Mouse (Mus musculus) hindbrain, embryonic 15.5 days (tissue): ENCODE results near the gene Glb1. TPM values are rescaled to one million over a fixed set of nuclear protein-coding genes. Genes with fewer than 3 reads are reported as not detected.

ENCODE experiments used
- ATAC-seq: fragments of 200-750 bp; cut with Nextera tagmentation; 2 replicates; pipeline ENCODE4 v1.8.0; 2017; ENCODE audit warnings: low read depth, moderate number of reproducible peaks, moderate TSS enrichment; ENCODE audit not compliant: low FRiP score
- H3K27ac ChIP-seq: fragments of 300-500 bp; sonication (generic); replicated peaks from 2 replicates; pipeline ENCODE4 v1.5.1; 2015; ENCODE audit warnings: mild to moderate bottlenecking, inconsistent platforms
- H3K27me3 ChIP-seq: fragments of 300-500 bp; sonication (generic); 2 replicates; pipeline ENCODE4 v1.6.1; 2015; ENCODE audit warnings: control low read depth, inconsistent platforms
- H3K36me3 ChIP-seq: fragments of 300-500 bp; sonication (generic); 2 replicates; pipeline ENCODE4 v1.6.1; 2015; ENCODE audit warnings: control low read depth, inconsistent platforms
- H3K4me1 ChIP-seq: fragments of 300-500 bp; sonication (generic); replicated peaks from 2 replicates; pipeline ENCODE4 v1.6.1; 2015; ENCODE audit warnings: control low read depth, inconsistent platforms
- H3K4me2 ChIP-seq: fragments of 300-500 bp; sonication (generic); 2 replicates; pipeline ENCODE4 v1.6.1; 2015; ENCODE audit warnings: moderate library complexity, mild to moderate bottlenecking, inconsistent platforms
- H3K4me3 ChIP-seq: fragments of 300-500 bp; sonication (generic); 2 replicates; pipeline ENCODE4 v1.5.1; 2015; ENCODE audit warnings: mild to moderate bottlenecking, inconsistent platforms
- H3K9ac ChIP-seq: fragments of 300-500 bp; sonication (generic); 2 replicates; pipeline ENCODE4 v1.6.1; 2015; ENCODE audit warnings: inconsistent platforms
- H3K9me3 ChIP-seq: fragments of 300-500 bp; sonication (generic); 2 replicates; pipeline ENCODE4 v1.6.1; 2016; ENCODE audit warnings: control low read depth, inconsistent platforms
- WGBS: fragments of 180-500 bp; shearing (Covaris S2); methylation state at CpG from one replicate; pipeline ENCODE4 v1.1.7; 2015; 5-methylcytosine and 5-hydroxymethylcytosine counted together
- polyA plus RNA-seq: library from polyadenylated mRNA; unstranded; fragments of >200 nt; fragmentation: Nextera tagmentation; extraction: Ambion mirVana; gene quantifications from 2 replicates; pipeline ENCODE4 v1.2.1, GENCODE M21; 2015

Gene Glb1
- polyA plus RNA-seq, 1 experiment from 2014 or later: 32.2 TPM

- H3K9me3 ChIP-seq: no peaks in the 10 kb centered on the region
- peak overlapping the region; percentile 67 for H3K9ac ChIP-seq
- peak overlapping the region; percentile 86 for H3K27ac ChIP-seq
- 2% methylated on average over 16 of the region's 16 CpGs for WGBS
- peaks cover 15% of the 10 kb centered on the region for H3K4me1 ChIP-seq
- peak overlapping the region; percentile 90 for H3K4me2 ChIP-seq
- peak overlapping the region; percentile 64 for H3K4me3 ChIP-seq
- ATAC-seq: no peak
- H3K36me3 ChIP-seq: peaks cover 16% of the 10 kb centered on the region
- H3K27me3 ChIP-seq: no peaks in the 10 kb centered on the region
These were observed 807 bp downstream of the Glb1 start for GRCm38 (mm10) chr9:114401685-114402080.

GRCm38 (mm10) chr9:114407676-114408075 lies 6.8 kb downstream of the Glb1 start:
- 83% methylated on average over 2 of the region's 2 CpGs for WGBS
- no peaks in the 10 kb centered on the region for H3K4me1 ChIP-seq
- peaks cover 27% of the 10 kb centered on the region for H3K36me3 ChIP-seq
- ATAC-seq: no peak
- no peak overlapping the region for H3K4me3 ChIP-seq
- no peaks in the 10 kb centered on the region for H3K9me3 ChIP-seq
- no peak overlapping the region for H3K4me2 ChIP-seq
- no peak overlapping the region for H3K9ac ChIP-seq
- no peaks in the 10 kb centered on the region for H3K27me3 ChIP-seq
- H3K27ac ChIP-seq: no peak overlapping the region

- H3K4me1 ChIP-seq: no peaks in the 10 kb centered on the region
- H3K36me3 ChIP-seq: peaks cover 20% of the 10 kb centered on the region
- no peak for ATAC-seq
- H3K27me3 ChIP-seq: no peaks in the 10 kb centered on the region
- WGBS: 96% methylated on average over 11 of the region's 11 CpGs
- H3K9me3 ChIP-seq: no peaks in the 10 kb centered on the region
- H3K4me3 ChIP-seq: no peak overlapping the region
- no peak overlapping the region for H3K9ac ChIP-seq
- H3K27ac ChIP-seq: no peak overlapping the region
- no peak overlapping the region for H3K4me2 ChIP-seq
These were observed 9.5 kb downstream of the Glb1 start for GRCm38 (mm10) chr9:114410313-114410862.

GRCm38 (mm10) chr9:114411295-114411694 lies 10.4 kb downstream of the Glb1 start:
- Histone ChIP-seq H3K9ac (no peak overlapping the region), H3K27ac (no peak overlapping the region), H3K4me2 (no peak overlapping the region), H3K4me3 (no peak overlapping the region), H3K4me1 (no peaks in the 10 kb centered on the region), H3K27me3 (no peaks in the 10 kb centered on the region), H3K36me3 (peaks cover 11% of the 10 kb centered on the region; the same call in 1 of the 2 replicates), H3K9me3 (no peaks in the 10 kb centered on the region)
- no peak for ATAC-seq
- WGBS: 89% methylated on average over 5 of the region's 5 CpGs

- Histone ChIP-seq H3K9me3 (no peaks in the 10 kb centered on the region), H3K9ac (no peak overlapping the region), H3K27me3 (no peaks in the 10 kb centered on the region), H3K4me1 (no peaks in the 10 kb centered on the region), H3K4me3 (no peak overlapping the region), H3K36me3 (peaks cover 8% of the 10 kb centered on the region; the same call in 1 of the 2 replicates), H3K27ac (no peak overlapping the region), H3K4me2 (no peak overlapping the region)
- no peak for ATAC-seq
- 95% methylated on average over 9 of the region's 9 CpGs for WGBS
These were observed 11.5 kb downstream of the Glb1 start for GRCm38 (mm10) chr9:114412406-114412805.

GRCm38 (mm10) chr9:114413866-114414265 lies 13.0 kb downstream of the Glb1 start:
- Histone ChIP-seq H3K27ac (no peak overlapping the region), H3K4me3 (no peak overlapping the region), H3K9me3 (no peaks in the 10 kb centered on the region), H3K4me2 (no peak overlapping the region), H3K27me3 (no peaks in the 10 kb centered on the region), H3K9ac (no peak overlapping the region), H3K36me3 (peaks cover 7% of the 10 kb centered on the region; the same call in 1 of the 2 replicates), H3K4me1 (no peaks in the 10 kb centered on the region)
- no peak for ATAC-seq
- 89% methylated on average over 12 of the region's 12 CpGs for WGBS

- no peak for ATAC-seq
- 30% methylated on average over 11 of the region's 11 CpGs for WGBS
- H3K4me1 ChIP-seq: no peaks in the 10 kb centered on the region
These were observed 14.8 kb downstream of the Glb1 start for GRCm38 (mm10) chr9:114415701-114416100.

GRCm38 (mm10) chr9:114416646-114417517 lies 16.0 kb downstream of the Glb1 start:
- Histone ChIP-seq H3K27me3 (no peaks in the 10 kb centered on the region), H3K4me3 (no peak overlapping the region), H3K36me3 (no peaks in the 10 kb centered on the region), H3K4me2 (no peak overlapping the region), H3K27ac (no peak overlapping the region), H3K9me3 (no peaks in the 10 kb centered on the region), H3K9ac (no peak overlapping the region), H3K4me1 (no peaks in the 10 kb centered on the region)
- 94% methylated on average over 21 of the region's 21 CpGs for WGBS
- ATAC-seq: no peak

More at GRCm38 (mm10) chr9:114415701-114416100, 14.8 kb downstream of the Glb1 start:
- Histone ChIP-seq H3K27me3 (no peaks in the 10 kb centered on the region), H3K27ac (no peak overlapping the region), H3K36me3 (peaks cover under 1% of the 10 kb centered on the region; the same call in 1 of the 2 replicates), H3K9me3 (no peaks in the 10 kb centered on the region), H3K9ac (no peak overlapping the region), H3K4me3 (no peak overlapping the region), H3K4me2 (no peak overlapping the region)

- H3K9ac ChIP-seq: no peak overlapping the region
- no peak overlapping the region for H3K4me3 ChIP-seq
- H3K36me3 ChIP-seq: no peaks in the 10 kb centered on the region
- H3K9me3 ChIP-seq: no peaks in the 10 kb centered on the region
- H3K4me2 ChIP-seq: no peak overlapping the region
- WGBS: 78% methylated on average over 7 of the region's 7 CpGs
- ATAC-seq: no peak
- no peaks in the 10 kb centered on the region for H3K4me1 ChIP-seq
- H3K27me3 ChIP-seq: no peaks in the 10 kb centered on the region
- H3K27ac ChIP-seq: no peak overlapping the region
These were observed 17.3 kb downstream of the Glb1 start for GRCm38 (mm10) chr9:114418187-114418586.

- WGBS: 84% methylated on average over 8 of the region's 8 CpGs
- H3K9ac ChIP-seq: no peak overlapping the region
- no peaks in the 10 kb centered on the region for H3K4me1 ChIP-seq
- no peaks in the 10 kb centered on the region for H3K9me3 ChIP-seq
- H3K27ac ChIP-seq: no peak overlapping the region
- no peak overlapping the region for H3K4me2 ChIP-seq
- no peaks in the 10 kb centered on the region for H3K27me3 ChIP-seq
- H3K36me3 ChIP-seq: peaks cover 2% of the 10 kb centered on the region
- H3K4me3 ChIP-seq: no peak overlapping the region
- no peak for ATAC-seq
These were observed 19.6 kb downstream of the Glb1 start for GRCm38 (mm10) chr9:114420443-114420842.

- no peaks in the 10 kb centered on the region for H3K27me3 ChIP-seq
- H3K4me2 ChIP-seq: no peak overlapping the region
- no peak for ATAC-seq
- H3K4me3 ChIP-seq: no peak overlapping the region
- H3K36me3 ChIP-seq: peaks cover 8% of the 10 kb centered on the region
- WGBS: 69% methylated on average over 3 of the region's 3 CpGs
- H3K9me3 ChIP-seq: no peaks in the 10 kb centered on the region
- H3K4me1 ChIP-seq: no peaks in the 10 kb centered on the region
- H3K27ac ChIP-seq: no peak overlapping the region
- no peak overlapping the region for H3K9ac ChIP-seq
These were observed 20.2 kb downstream of the Glb1 start for GRCm38 (mm10) chr9:114421045-114421444.

GRCm38 (mm10) chr9:114421797-114422196 lies 20.9 kb downstream of the Glb1 start:
- Histone ChIP-seq H3K27ac (no peak overlapping the region), H3K4me2 (no peak overlapping the region), H3K36me3 (peaks cover 11% of the 10 kb centered on the region), H3K4me3 (no peak overlapping the region), H3K9me3 (no peaks in the 10 kb centered on the region), H3K9ac (no peak overlapping the region), H3K27me3 (no peaks in the 10 kb centered on the region), H3K4me1 (no peaks in the 10 kb centered on the region)
- ATAC-seq: no peak
- WGBS: 95% methylated on average over 7 of the region's 7 CpGs
